Mouse (Mus musculus): ENCODE data around the gene Slc22a1.

- TF ChIP-seq MAFK (IDR thresholded peaks at IDR 0.05; ENCODE audit: insufficient read depth, low read depth, low read length) (no peak), ZNF384 (IDR thresholded peaks at IDR 0.05; ENCODE audit: low read depth, low read length) (no peak), ZC3H11A (IDR thresholded peaks at IDR 0.05; ENCODE audit: borderline replicate concordance, low read depth, low read length) (no peak), CHD2 (IDR thresholded peaks at IDR 0.05; ENCODE audit: low read depth, low read length) (no peak)
Observed at GRCm38 (mm10) chr17:12669363-12669679, 6.3 kb downstream of the Slc22a1 start.
